Mouse (Mus musculus): ENCODE data around the gene Nectin4.

GRCm38 (mm10) chr1:171388376-171389102, 18.6 kb downstream of the Nectin4 start, which contains the start of gene Arhgap30:
- TF ChIP-seq TAL1 (IDR thresholded peaks at IDR 0.05; ENCODE audit: low read length) = no peak
- TF ChIP-seq GATA1 (IDR thresholded peaks at IDR 0.05; ENCODE audit: low read length) = no peak

All from erythroblast, embryonic 14.5 days (primary cell).